Mouse (Mus musculus) neural tube, embryonic 11.5 days (tissue): Measurements from ENCODE around the gene Cd200r4. TPM values are rescaled to one million over a fixed set of nuclear protein-coding genes. Genes with fewer than 3 reads are reported as not detected.
"Not testable (repeated sequence)": the region's sequence is repeated elsewhere in the genome, so short reads cannot be mapped to it uniquely, and the experiment has no call there.

Source experiments
- ATAC-seq: fragments of 200-750 bp; cut with Nextera tagmentation; 2 replicates; pipeline ENCODE4 v1.8.0; 2017; ENCODE audit warnings: moderate number of reproducible peaks, mild to moderate bottlenecking, moderate TSS enrichment, moderate library complexity; ENCODE audit not compliant: insufficient read depth, low FRiP score, low TSS enrichment
- DNase-seq: peaks from one replicate; pipeline ENCODE4 v3.0.0-alpha.2; 2015; ENCODE audit warnings: low spot score
- H3K27ac ChIP-seq: fragments of 300-500 bp; sonication (generic); 2 replicates; pipeline ENCODE4 v1.5.1; 2014; ENCODE audit warnings: low read depth, mild to moderate bottlenecking, low read length
- H3K27me3 ChIP-seq: fragments of 300-500 bp; sonication (generic); 2 replicates; pipeline ENCODE4 v1.6.1; 2014; ENCODE audit warnings: mild to moderate bottlenecking, low read length, mixed read lengths; ENCODE audit not compliant: control insufficient read depth, insufficient read depth
- H3K36me3 ChIP-seq: fragments of 300-500 bp; sonication (generic); 2 replicates; pipeline ENCODE4 v1.6.1; 2014; ENCODE audit warnings: mild to moderate bottlenecking, low read length, moderate library complexity, mixed read lengths; ENCODE audit not compliant: control insufficient read depth, insufficient read depth
- H3K4me1 ChIP-seq: fragments of 300-500 bp; sonication (generic); 2 replicates; pipeline ENCODE4 v1.6.1; 2014; ENCODE audit warnings: low read length, mixed read lengths; ENCODE audit not compliant: control insufficient read depth, insufficient read depth
- H3K4me2 ChIP-seq: fragments of 300-500 bp; sonication (generic); 2 replicates; pipeline ENCODE4 v1.6.1; 2014; ENCODE audit warnings: low read depth, mild to moderate bottlenecking, moderate library complexity
- H3K4me3 ChIP-seq: fragments of 300-500 bp; sonication (generic); 2 replicates; pipeline ENCODE4 v1.5.1; 2014; ENCODE audit warnings: low read depth, low read length
- H3K9ac ChIP-seq: fragments of 300-500 bp; sonication (generic); 2 replicates; pipeline ENCODE4 v1.6.1; 2014; ENCODE audit warnings: mild to moderate bottlenecking, low read length
- H3K9me3 ChIP-seq: fragments of 300-500 bp; sonication (generic); 2 replicates; pipeline ENCODE4 v1.6.1; 2016; ENCODE audit warnings: low read length; ENCODE audit not compliant: control insufficient read depth
- WGBS: fragments of 180-500 bp; shearing (Covaris S2); extraction: QIAGEN DNeasy Blood & Tissue Kit; methylation state at CpG from one replicate; pipeline ENCODE4 v1.1.7; 2014; 5-methylcytosine and 5-hydroxymethylcytosine counted together
- polyA plus RNA-seq: library from polyadenylated mRNA; unstranded; fragments of >200 nt; fragmentation: Nextera tagmentation; extraction: Ambion mirVana; gene quantifications from 2 replicates; pipeline ENCODE4 v1.2.1, GENCODE M21; 2014

The Cd200r4 gene
- polyA plus RNA-seq, 1 experiment from 2014 or later, result not detected

DNA sequence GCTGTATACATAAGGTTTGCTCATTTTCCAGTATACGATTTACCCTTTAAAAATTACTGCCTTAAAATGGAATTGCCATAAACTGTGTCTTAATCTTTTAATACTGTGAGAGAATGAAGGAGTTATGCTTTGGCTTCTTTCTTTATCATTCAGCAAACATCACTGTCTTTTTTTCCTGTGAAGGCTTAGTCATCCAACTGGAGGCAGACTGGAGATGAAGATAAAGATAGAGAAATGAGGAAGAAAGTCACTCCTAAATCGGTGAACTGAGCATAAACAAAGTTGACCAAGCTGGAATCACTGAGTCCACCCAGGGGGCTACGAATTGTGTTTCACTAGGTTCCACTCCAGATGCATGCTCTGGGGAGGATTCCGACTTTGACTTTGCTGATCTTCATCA lies 9.0 kb downstream of the Cd200r4 start:
- no peak for ATAC-seq
- 89% methylated on average over 4 of the region's 4 CpGs for WGBS

DNA sequence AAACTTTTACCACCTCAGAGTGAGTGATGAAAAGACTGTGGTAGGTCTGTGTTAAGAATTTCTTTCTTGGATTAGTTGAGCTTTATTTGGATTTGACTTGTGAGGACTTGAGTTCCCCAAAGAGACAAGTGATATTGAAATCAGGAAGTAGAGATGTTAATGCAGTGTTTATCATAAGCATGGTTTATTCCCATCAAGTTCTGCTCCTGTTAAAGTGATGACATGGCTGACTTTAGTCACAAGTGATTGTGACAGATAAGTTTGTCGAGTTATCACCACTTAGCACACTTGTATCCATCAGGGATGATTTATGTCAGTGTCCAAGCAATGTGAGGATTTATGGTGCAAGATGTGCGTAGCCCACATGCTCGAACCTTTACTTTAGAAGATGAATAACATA lies 20.8 kb downstream of the Cd200r4 start:
- Histone ChIP-seq H3K9ac (no peak overlapping the region), H3K36me3 (no peaks in the 10 kb centered on the region), H3K27ac (no peak overlapping the region), H3K27me3 (no peaks in the 10 kb centered on the region), H3K4me3 (no peak overlapping the region), H3K4me1 (no peaks in the 10 kb centered on the region), H3K9me3 (no peaks in the 10 kb centered on the region), H3K4me2 (no peak overlapping the region)
- 69% methylated on average over 3 of the region's 3 CpGs for WGBS
- DNase-seq (no peak), ATAC-seq (no peak)

More for the DNA sequence above, 9.0 kb downstream of the Cd200r4 start:
- no peak for DNase-seq
- H3K9me3 ChIP-seq, result no peaks in the 10 kb centered on the region
- H3K4me3 ChIP-seq, result no peak overlapping the region
- H3K27me3 ChIP-seq, result no peaks in the 10 kb centered on the region
- no peaks in the 10 kb centered on the region for H3K36me3 ChIP-seq
- no peak overlapping the region for H3K9ac ChIP-seq
- H3K27ac ChIP-seq, result no peak overlapping the region
- H3K4me2 ChIP-seq, result no peak overlapping the region
- no peaks in the 10 kb centered on the region for H3K4me1 ChIP-seq

DNA sequence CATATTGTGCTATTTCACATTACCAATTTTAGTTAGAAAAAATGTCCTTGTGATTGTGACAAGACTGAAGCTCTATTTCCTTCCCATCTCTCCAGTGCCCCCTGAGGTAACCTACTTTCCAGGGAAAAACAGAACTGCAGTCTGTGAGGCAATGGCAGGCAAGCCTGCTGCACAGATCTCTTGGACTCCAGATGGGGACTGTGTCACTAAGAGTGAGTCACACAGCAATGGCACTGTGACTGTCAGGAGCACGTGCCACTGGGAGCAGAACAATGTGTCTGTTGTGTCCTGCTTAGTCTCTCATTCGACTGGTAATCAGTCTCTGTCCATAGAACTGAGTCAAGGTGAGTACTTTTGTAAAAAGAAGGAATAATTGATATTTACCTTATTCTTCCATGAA lies 21.7 kb downstream of the Cd200r4 start:
- H3K36me3 ChIP-seq, ATAC-seq, H3K27me3 ChIP-seq, DNase-seq, H3K27ac ChIP-seq, H3K4me2 ChIP-seq, H3K4me1 ChIP-seq, H3K9ac ChIP-seq, H3K4me3 ChIP-seq, H3K9me3 ChIP-seq: not testable (repeated sequence)
- WGBS, result 48% methylated on average over 2 of the region's 2 CpGs

DNA sequence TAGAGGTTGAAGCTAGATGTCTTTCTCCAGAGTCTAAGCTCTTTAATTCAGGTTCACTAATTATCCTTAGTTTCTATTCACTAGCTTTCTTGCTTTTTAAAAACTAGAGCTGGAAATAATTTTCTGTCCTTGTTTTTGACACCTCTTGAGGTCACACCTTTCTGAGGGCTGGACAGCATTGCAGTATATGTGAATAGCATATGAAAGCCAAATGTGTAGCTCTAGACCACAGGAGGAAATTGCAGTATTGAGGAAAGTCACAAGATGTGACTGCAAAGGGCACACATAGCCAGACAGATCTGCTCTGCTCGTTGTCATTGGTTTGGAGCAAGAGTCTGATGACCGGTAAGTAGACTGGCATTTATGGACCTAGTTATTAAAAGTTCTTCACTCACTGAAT lies 55.3 kb downstream of the Cd200r4 start, which contains the start of gene Cd200r2:
TSS of gene Cd200r2 (plus strand) at position 301 of the 400 bp plus-strand sequence.
- no peak for ATAC-seq
- Histone ChIP-seq H3K9me3 (no peaks in the 10 kb centered on the region), H3K9ac (no peak within 1 kb of the TSS), H3K4me3 (no peak within 1 kb of the TSS), H3K27me3 (no peaks in the 10 kb centered on the region), H3K4me2 (no peak within 1 kb of the TSS), H3K4me1 (no peaks in the 10 kb centered on the region), H3K27ac (no peak within 1 kb of the TSS), H3K36me3 (no peaks in the 10 kb centered on the region)
- 93% methylated on average over 2 of the region's 2 CpGs for WGBS
- DNase-seq, result no peak

DNA sequence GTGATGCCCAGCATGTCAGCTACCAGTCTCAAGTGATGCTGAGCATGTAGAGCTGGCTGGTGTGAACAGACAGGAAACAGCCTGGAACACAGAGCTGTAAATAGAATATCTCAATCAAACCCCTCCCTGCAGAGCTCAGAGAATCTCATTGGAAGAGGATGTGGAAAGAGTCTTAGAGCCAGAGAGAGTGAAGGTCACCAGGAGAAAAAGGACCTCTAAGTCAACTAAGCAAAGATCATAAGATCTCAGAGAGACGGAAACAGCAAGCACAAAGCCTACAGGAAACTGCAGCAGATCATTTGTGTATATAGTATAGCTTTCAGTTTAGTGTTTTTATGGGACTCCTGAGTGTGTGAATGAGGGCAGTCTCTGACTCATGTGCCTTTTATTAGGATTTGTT lies 63.6 kb downstream of the Cd200r4 start:
- 67% methylated on average over 1 of the region's 1 CpGs for WGBS
- ATAC-seq, result no peak
- Histone ChIP-seq H3K4me1 (no peaks in the 10 kb centered on the region), H3K9me3 (no peaks in the 10 kb centered on the region), H3K4me2 (no peak overlapping the region), H3K4me3 (no peak overlapping the region), H3K36me3 (no peaks in the 10 kb centered on the region), H3K9ac (no peak overlapping the region), H3K27ac (no peak overlapping the region), H3K27me3 (no peaks in the 10 kb centered on the region)
- no peak for DNase-seq

DNA sequence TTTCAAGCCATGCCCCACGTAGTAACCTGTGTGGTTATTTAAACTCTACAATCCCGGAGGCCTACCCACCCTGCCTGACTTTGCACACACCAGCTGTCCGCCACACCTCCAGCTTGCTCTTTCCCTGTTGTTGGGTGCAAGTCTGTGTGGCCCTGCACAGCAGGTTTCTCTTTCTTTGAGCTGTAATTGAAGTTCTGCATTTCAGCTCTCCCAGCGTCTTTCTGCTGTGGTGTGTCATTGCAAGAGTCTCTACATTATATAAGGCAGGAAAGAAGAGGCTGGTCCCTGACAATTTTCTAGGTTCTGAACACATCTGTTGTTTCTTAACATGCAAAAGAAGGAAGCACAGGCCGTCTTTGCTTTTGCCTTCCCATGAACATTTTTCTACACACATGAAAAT lies 65.1 kb downstream of the Cd200r4 start:
- no peaks in the 10 kb centered on the region for H3K27me3 ChIP-seq
- ATAC-seq (no peak), DNase-seq (no peak)
- no peak overlapping the region for H3K4me2 ChIP-seq
- no peak overlapping the region for H3K9ac ChIP-seq
- H3K36me3 ChIP-seq, result no peaks in the 10 kb centered on the region
- H3K27ac ChIP-seq, result no peak overlapping the region
- 70% methylated on average over 5 of the region's 5 CpGs for WGBS
- no peaks in the 10 kb centered on the region for H3K4me1 ChIP-seq
- no peaks in the 10 kb centered on the region for H3K9me3 ChIP-seq
- no peak overlapping the region for H3K4me3 ChIP-seq

DNA sequence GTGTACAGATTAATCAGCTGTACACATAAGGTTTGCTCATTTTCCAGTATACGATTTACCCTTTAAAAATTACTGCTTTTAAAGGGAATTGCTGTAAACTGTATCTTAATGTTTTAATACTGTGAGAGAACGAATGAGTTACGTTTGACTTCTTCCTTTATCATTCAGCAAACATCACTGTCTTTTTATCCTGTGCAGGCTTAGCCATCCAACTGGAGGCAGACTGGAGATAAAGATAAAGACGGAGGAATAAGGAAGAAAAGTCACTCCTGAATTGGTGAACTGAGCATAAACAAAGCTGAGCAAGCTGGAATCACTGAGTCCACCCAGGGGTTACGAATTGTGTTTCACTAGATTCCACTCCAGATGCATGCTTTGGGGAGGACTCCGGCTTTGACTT lies 66.1 kb downstream of the Cd200r4 start:
- whole genome bisulfite sequencing, result 90% methylated on average over 6 of the region's 6 CpGs
- no peaks in the 10 kb centered on the region for H3K4me1 ChIP-seq
- no peaks in the 10 kb centered on the region for H3K27me3 ChIP-seq
- H3K27ac ChIP-seq, result no peak overlapping the region
- no peaks in the 10 kb centered on the region for H3K9me3 ChIP-seq
- no peak overlapping the region for H3K4me2 ChIP-seq
- no peak for ATAC-seq
- no peaks in the 10 kb centered on the region for H3K36me3 ChIP-seq
- DNase-seq, result no peak
- no peak overlapping the region for H3K9ac ChIP-seq
- H3K4me3 ChIP-seq, result no peak overlapping the region

Other genes starting within 250 kb of the Cd200r4 start
- 11.9 and 12.3 TPM in 2 replicates for gene Nepro, start 87.4 kb upstream of the Cd200r4 start, polyA plus RNA-seq
- 31.9 and 33.2 TPM in 2 replicates for gene Gtpbp8, start 65.4 kb upstream of the Cd200r4 start, polyA plus RNA-seq
- 0.38 and 0.58 TPM in 2 replicates for gene Cd200r1, start 46.0 kb upstream of the Cd200r4 start, polyA plus RNA-seq
- gene Cd200r2, start 55.4 kb downstream of the Cd200r4 start, polyA plus RNA-seq, result not detected in 2 replicates
- gene Cd200r3, start 131.9 kb downstream of the Cd200r4 start, polyA plus RNA-seq, result not detected in 2 replicates